Mouse (Mus musculus) C2C12 (cell line): ENCODE results near the gene Pou2f1. TPM values are rescaled to one million over a fixed set of nuclear protein-coding genes. Genes with fewer than 3 reads are reported as not detected.

Source experiments
- H3K27me3 ChIP-seq: one replicate; pipeline ENCODE4 v1.6.1; 2011; ENCODE audit not compliant: control insufficient read depth, insufficient read depth, insufficient read length
- H3K36me3 ChIP-seq: one replicate; pipeline ENCODE4 v1.6.1; 2011; ENCODE audit not compliant: control insufficient read depth, insufficient read depth
- H3K4me3 ChIP-seq: one replicate; pipeline ENCODE4 v1.5.1; 2011; ENCODE audit warnings: mild to moderate bottlenecking, control low read depth; ENCODE audit not compliant: poor library complexity, insufficient read depth, severe bottlenecking
- H3K79me2 ChIP-seq: one replicate; pipeline ENCODE4 v1.6.1; 2011; ENCODE audit not compliant: control insufficient read depth, insufficient read depth
- H3K79me3 ChIP-seq: one replicate; pipeline ENCODE4 v1.6.1; 2011; ENCODE audit warnings: low read depth, control low read depth
- H3ac ChIP-seq: one replicate; pipeline ENCODE3; 2011; ENCODE audit warnings: low read depth; ENCODE audit not compliant: control insufficient read depth, insufficient read length
- CEBPB ChIP-seq: IDR thresholded peaks from one replicate; pipeline ENCODE4 v1.6.1; 2011; ENCODE audit warnings: low read depth, mild to moderate bottlenecking, control low read depth, moderate library complexity
- CTCF ChIP-seq: IDR thresholded peaks from one replicate; pipeline ENCODE4 v1.5.1; 2011; ENCODE audit not compliant: control insufficient read depth, insufficient read depth, insufficient read length
- FOSL1 ChIP-seq: IDR thresholded peaks from one replicate; pipeline ENCODE4 v1.8.0; 2011; ENCODE audit warnings: mild to moderate bottlenecking, low read length; ENCODE audit not compliant: poor library complexity, insufficient read depth, severe bottlenecking
- MAX ChIP-seq: IDR thresholded peaks from one replicate; pipeline ENCODE4 v1.6.1; 2011; ENCODE audit warnings: mild to moderate bottlenecking, control low read depth
- MYOD1 ChIP-seq: IDR thresholded peaks from one replicate; pipeline ENCODE4 v1.6.1; 2011; ENCODE audit warnings: low read depth; ENCODE audit not compliant: control insufficient read depth, insufficient read length
- MYOG ChIP-seq: IDR thresholded peaks from one replicate; pipeline ENCODE4 v1.6.1; 2011; ENCODE audit not compliant: control insufficient read depth, insufficient read length; ENCODE audit errors: extremely low read depth
- USF1 ChIP-seq: IDR thresholded peaks from one replicate; pipeline ENCODE4 v1.6.1; 2011; ENCODE audit warnings: low read depth, mild to moderate bottlenecking, control low read depth, moderate library complexity
- polyA plus RNA-seq: library from polyadenylated mRNA; unstranded; fragments of >200 nt; fragmentation: generic; extraction: Trizol; gene quantifications from one replicate; pipeline ENCODE4 v1.2.1, GENCODE M21; 2012; ENCODE audit warnings: missing spikeins

The Pou2f1 gene
- polyA plus RNA-seq, 1 experiment = 3.2 TPM

GRCm38 (mm10) chr1:165913720-165914415 is 88.6 kb downstream of the Pou2f1 start:
- Histone ChIP-seq H3K79me2 (peaks cover 3% of the 10 kb centered on the region), H3ac (no peak overlapping the region), H3K27me3 (no peaks in the 10 kb centered on the region), H3K36me3 (peaks cover 3% of the 10 kb centered on the region), H3K79me3 (no peaks in the 10 kb centered on the region), H3K4me3 (no peak overlapping the region)
- no peak for TF ChIP-seq FOSL1
- no peak for TF ChIP-seq MAX
- TF ChIP-seq MYOD1 = no peak
- no peak for TF ChIP-seq CEBPB
- no peak for TF ChIP-seq USF1
- no peak for TF ChIP-seq MYOG
- TF ChIP-seq CTCF = no peak

- no peak for TF ChIP-seq CTCF
- TF ChIP-seq MYOG = no peak
- TF ChIP-seq CEBPB = no peak
- TF ChIP-seq MAX = no peak
- no peaks in the 10 kb centered on the region for H3K27me3 ChIP-seq
- no peak overlapping the region for H3ac ChIP-seq
- H3K79me3 ChIP-seq = no peaks in the 10 kb centered on the region
- H3K4me3 ChIP-seq = no peak overlapping the region
- peaks cover 26% of the 10 kb centered on the region for H3K36me3 ChIP-seq
- H3K79me2 ChIP-seq = no peaks in the 10 kb centered on the region
These were observed 93.0 kb downstream of the Pou2f1 start for GRCm38 (mm10) chr1:165909471-165909870.

- no peaks in the 10 kb centered on the region for H3K27me3 ChIP-seq
- no peaks in the 10 kb centered on the region for H3K79me2 ChIP-seq
- H3ac ChIP-seq = no peak overlapping the region
- no peak overlapping the region for H3K4me3 ChIP-seq
- H3K36me3 ChIP-seq = peaks cover 32% of the 10 kb centered on the region
- no peak for TF ChIP-seq CTCF
- no peak for TF ChIP-seq FOSL1
- TF ChIP-seq USF1 = no peak
- no peaks in the 10 kb centered on the region for H3K79me3 ChIP-seq
These were observed 93.7 kb downstream of the Pou2f1 start for GRCm38 (mm10) chr1:165908806-165909205.

- H3K27me3 ChIP-seq = no peaks in the 10 kb centered on the region
- H3ac ChIP-seq = no peak overlapping the region
- TF ChIP-seq USF1 = no peak
- H3K79me2 ChIP-seq = no peaks in the 10 kb centered on the region
- H3K4me3 ChIP-seq = no peak overlapping the region
- H3K36me3 ChIP-seq = peaks cover 32% of the 10 kb centered on the region
- H3K79me3 ChIP-seq = no peaks in the 10 kb centered on the region
These were observed 94.3 kb downstream of the Pou2f1 start for GRCm38 (mm10) chr1:165908153-165908552.

- TF ChIP-seq CEBPB (no peak), CTCF (no peak), MAX (no peak), MYOG (no peak), MYOD1 (no peak), FOSL1 (no peak), USF1 (no peak)
- no peak overlapping the region for H3ac ChIP-seq
- H3K27me3 ChIP-seq = no peaks in the 10 kb centered on the region
- H3K4me3 ChIP-seq = no peak overlapping the region
- H3K79me3 ChIP-seq = no peaks in the 10 kb centered on the region
- peaks cover 50% of the 10 kb centered on the region for H3K36me3 ChIP-seq
- H3K79me2 ChIP-seq = no peaks in the 10 kb centered on the region
These were observed 98.9 kb downstream of the Pou2f1 start for GRCm38 (mm10) chr1:165903596-165903995.

GRCm38 (mm10) chr1:165891686-165892085 is 110.8 kb downstream of the Pou2f1 start:
- Histone ChIP-seq H3K36me3 (peaks cover 52% of the 10 kb centered on the region), H3K4me3 (no peak overlapping the region), H3K79me3 (no peaks in the 10 kb centered on the region), H3K27me3 (no peaks in the 10 kb centered on the region), H3ac (no peak overlapping the region), H3K79me2 (no peaks in the 10 kb centered on the region)
- TF ChIP-seq USF1 = no peak
